Mouse (Mus musculus): ENCODE data around the gene Myadml2. TPM values are rescaled to one million over a fixed set of nuclear protein-coding genes. Genes with fewer than 3 reads are reported as not detected.

Gene Myadml2
- polyA plus RNA-seq, 1 experiment from 2014 or later = not detected

- Histone ChIP-seq H3K9ac (ENCODE audit: low read length) (no peak overlapping the region), H3K27me3 (replicated peaks; ENCODE audit: control insufficient read depth, insufficient read depth, low read length) (peaks cover 63% of the 10 kb centered on the region), H3K36me3 (ENCODE audit: control insufficient read depth, insufficient read depth, low read length) (no peaks in the 10 kb centered on the region), H3K4me3 (ENCODE audit: low read depth, low read length) (no peak overlapping the region), H3K9me3 (ENCODE audit: control insufficient read depth, low read length) (no peaks in the 10 kb centered on the region), H3K4me1 (replicated peaks; ENCODE audit: control insufficient read depth, insufficient read depth, low read length) (peaks cover 9% of the 10 kb centered on the region), H3K27ac (ENCODE audit: low read depth) (no peak overlapping the region), H3K4me2 (ENCODE audit: low read length) (no peak overlapping the region)
- no peak for ATAC-seq (replicated peaks; ENCODE audit: low FRiP score, low TSS enrichment, low read depth)
- peak; percentile 86 for DNase-seq (ENCODE audit: low spot score)
- WGBS = 3% methylated on average over 24 of the region's 24 CpGs
These were observed 11.0 kb upstream of the Myadml2 start for GRCm38 (mm10) chr11:120658876-120659410.

GRCm38 (mm10) chr11:120657301-120657700 lies 9.3 kb upstream of the Myadml2 start:
- peaks cover 9% of the 10 kb centered on the region for H3K4me1 ChIP-seq (replicated peaks; ENCODE audit: control insufficient read depth, insufficient read depth, low read length)
- no peak overlapping the region for H3K9ac ChIP-seq (ENCODE audit: low read length)
- no peaks in the 10 kb centered on the region for H3K36me3 ChIP-seq (ENCODE audit: control insufficient read depth, insufficient read depth, low read length)
- no peak for ATAC-seq (replicated peaks; ENCODE audit: low FRiP score, low TSS enrichment, low read depth)
- WGBS = 83% methylated on average over 4 of the region's 4 CpGs
- H3K4me3 ChIP-seq (ENCODE audit: low read depth, low read length) = no peak overlapping the region
- H3K27ac ChIP-seq (ENCODE audit: low read depth) = no peak overlapping the region
- no peak overlapping the region for H3K4me2 ChIP-seq (ENCODE audit: low read length)
- H3K27me3 ChIP-seq (replicated peaks; ENCODE audit: control insufficient read depth, insufficient read depth, low read length) = peaks cover 50% of the 10 kb centered on the region
- no peak for DNase-seq (ENCODE audit: low spot score)
- H3K9me3 ChIP-seq (ENCODE audit: control insufficient read depth, low read length) = no peaks in the 10 kb centered on the region

- no peak overlapping the region for H3K4me2 ChIP-seq (ENCODE audit: low read length)
- H3K9ac ChIP-seq (ENCODE audit: low read length) = no peak overlapping the region
- H3K9me3 ChIP-seq (ENCODE audit: control insufficient read depth, low read length) = no peaks in the 10 kb centered on the region
- no peak overlapping the region for H3K4me3 ChIP-seq (ENCODE audit: low read depth, low read length)
- H3K27ac ChIP-seq (ENCODE audit: low read depth) = no peak overlapping the region
- 70% methylated on average over 3 of the region's 3 CpGs for WGBS
- peaks cover 25% of the 10 kb centered on the region for H3K27me3 ChIP-seq (replicated peaks; ENCODE audit: control insufficient read depth, insufficient read depth, low read length)
- H3K36me3 ChIP-seq (ENCODE audit: control insufficient read depth, insufficient read depth, low read length) = no peaks in the 10 kb centered on the region
- no peaks in the 10 kb centered on the region for H3K4me1 ChIP-seq (replicated peaks; ENCODE audit: control insufficient read depth, insufficient read depth, low read length)
- ATAC-seq (replicated peaks; ENCODE audit: low FRiP score, low TSS enrichment, low read depth) (no peak), DNase-seq (ENCODE audit: low spot score) (no peak)
These were observed 6.8 kb upstream of the Myadml2 start for GRCm38 (mm10) chr11:120654741-120655140.

DNA sequence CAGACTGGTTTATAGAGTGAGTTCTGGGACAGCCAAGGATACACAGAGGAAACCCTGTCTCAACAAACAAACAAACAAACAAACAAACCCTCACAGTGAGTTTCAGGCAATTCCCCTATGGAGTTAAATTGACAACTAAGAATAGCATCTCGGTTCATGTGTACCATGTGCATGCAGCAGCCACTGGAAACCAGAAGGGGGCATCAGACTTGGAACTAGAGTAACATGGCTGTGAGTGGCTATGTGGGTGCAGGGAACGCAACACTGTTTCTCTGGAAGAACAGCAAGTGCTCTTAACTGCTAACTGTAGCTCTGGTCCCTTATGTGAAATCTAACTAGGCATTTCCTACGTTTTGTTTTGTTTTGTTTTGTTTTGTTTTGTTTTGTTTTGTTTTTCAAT lies 3.9 kb upstream of the Myadml2 start:
- ATAC-seq (replicated peaks; ENCODE audit: low FRiP score, low TSS enrichment, low read depth) (no peak), DNase-seq (ENCODE audit: low spot score) (no peak)
- Histone ChIP-seq H3K27me3 (replicated peaks; ENCODE audit: control insufficient read depth, insufficient read depth, low read length) (no peaks in the 10 kb centered on the region; the same call in 1 of the 2 replicates), H3K36me3 (ENCODE audit: control insufficient read depth, insufficient read depth, low read length) (no peaks in the 10 kb centered on the region), H3K27ac (ENCODE audit: low read depth) (no peak overlapping the region), H3K9me3 (ENCODE audit: control insufficient read depth, low read length) (no peaks in the 10 kb centered on the region), H3K4me3 (ENCODE audit: low read depth, low read length) (no peak overlapping the region), H3K9ac (ENCODE audit: low read length) (no peak overlapping the region), H3K4me2 (ENCODE audit: low read length) (no peak overlapping the region), H3K4me1 (replicated peaks; ENCODE audit: control insufficient read depth, insufficient read depth, low read length) (0 out of 2 replicates have a peak, but pooled peaks cover 5% of the 10 kb centered on the region)
- 71% methylated on average over 3 of the region's 3 CpGs for WGBS

DNA sequence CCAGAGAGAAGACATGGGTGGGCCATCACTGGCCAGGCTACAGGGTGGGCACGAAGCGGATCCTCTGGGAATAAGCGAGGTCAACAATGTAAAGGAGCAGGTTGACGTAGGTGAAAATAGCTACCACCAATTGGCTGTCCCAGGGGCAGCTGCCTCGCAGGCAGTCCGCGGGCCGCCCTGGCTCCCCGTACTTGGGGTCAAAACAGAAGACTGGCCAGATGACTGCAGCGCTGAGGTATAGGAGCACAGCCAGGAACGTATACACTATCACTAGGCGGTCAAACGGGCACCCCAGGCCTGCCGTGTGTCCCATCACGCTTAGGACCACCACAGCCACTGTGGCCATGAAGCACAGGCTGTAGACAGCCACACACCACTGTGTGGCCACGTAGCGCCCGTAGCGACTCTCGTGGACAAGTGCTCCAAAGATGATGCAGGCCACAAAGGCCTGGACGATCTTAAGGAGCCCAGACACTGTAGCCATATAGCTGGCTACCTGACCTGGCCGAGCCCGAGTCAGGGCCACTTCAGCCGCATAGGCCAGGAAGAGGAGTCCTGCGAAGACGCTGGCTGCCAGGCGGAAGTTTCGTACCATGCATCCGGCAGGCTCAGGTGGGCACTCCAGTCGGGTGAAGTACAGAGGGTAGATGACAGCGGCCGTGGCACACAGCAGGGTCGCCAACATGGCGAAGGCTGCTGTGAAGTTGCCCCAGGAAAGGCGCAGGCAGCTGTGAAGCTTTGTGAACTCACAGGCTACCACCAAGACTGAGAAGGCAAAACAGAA lies 719 bp downstream of the Myadml2 start:
- Histone ChIP-seq H3K27me3 (replicated peaks; ENCODE audit: control insufficient read depth, insufficient read depth, low read length) (no peaks in the 10 kb centered on the region), H3K9me3 (ENCODE audit: control insufficient read depth, low read length) (no peaks in the 10 kb centered on the region), H3K4me2 (ENCODE audit: low read length) (no peak overlapping the region), H3K4me3 (ENCODE audit: low read depth, low read length) (no peak overlapping the region), H3K9ac (ENCODE audit: low read length) (no peak overlapping the region), H3K27ac (ENCODE audit: low read depth) (no peak overlapping the region), H3K36me3 (ENCODE audit: control insufficient read depth, insufficient read depth, low read length) (no peaks in the 10 kb centered on the region), H3K4me1 (replicated peaks; ENCODE audit: control insufficient read depth, insufficient read depth, low read length) (peaks cover 9% of the 10 kb centered on the region)
- ATAC-seq (replicated peaks; ENCODE audit: low FRiP score, low TSS enrichment, low read depth) (no peak), DNase-seq (ENCODE audit: low spot score) (no peak)
- 75% methylated on average over 35 of the region's 35 CpGs for WGBS

- Histone ChIP-seq H3K4me2 (ENCODE audit: low read length) (peak within 1 kb of the TSS; percentile 74), H3K27me3 (replicated peaks; ENCODE audit: control insufficient read depth, insufficient read depth, low read length) (no peaks in the 10 kb centered on the region), H3K4me3 (ENCODE audit: low read depth, low read length) (peak within 1 kb of the TSS; percentile 49), H3K9ac (ENCODE audit: low read length) (peak within 1 kb of the TSS; percentile 52), H3K36me3 (ENCODE audit: control insufficient read depth, insufficient read depth, low read length) (no peaks in the 10 kb centered on the region), H3K9me3 (ENCODE audit: control insufficient read depth, low read length) (no peaks in the 10 kb centered on the region), H3K4me1 (replicated peaks; ENCODE audit: control insufficient read depth, insufficient read depth, low read length) (peaks cover 9% of the 10 kb centered on the region), H3K27ac (ENCODE audit: low read depth) (no peak within 1 kb of the TSS)
- 0% methylated on average over 15 of the region's 15 CpGs for WGBS
- ATAC-seq (replicated peaks; ENCODE audit: low FRiP score, low TSS enrichment, low read depth) = peak; percentile 99
- peak; percentile 95 for DNase-seq (ENCODE audit: low spot score)
These were observed 4.4 kb downstream of the Myadml2 start, which contains the start of gene Pycr1 for GRCm38 (mm10) chr11:120643601-120643987. Pycr1 (minus strand) TSS chr11:120643769.

- Histone ChIP-seq H3K4me3 (ENCODE audit: low read depth, low read length) (peak overlapping the region; percentile 49), H3K27me3 (replicated peaks; ENCODE audit: control insufficient read depth, insufficient read depth, low read length) (no peaks in the 10 kb centered on the region), H3K9me3 (ENCODE audit: control insufficient read depth, low read length) (no peaks in the 10 kb centered on the region), H3K27ac (ENCODE audit: low read depth) (no peak overlapping the region), H3K4me1 (replicated peaks; ENCODE audit: control insufficient read depth, insufficient read depth, low read length) (peaks cover 7% of the 10 kb centered on the region), H3K36me3 (ENCODE audit: control insufficient read depth, insufficient read depth, low read length) (no peaks in the 10 kb centered on the region), H3K9ac (ENCODE audit: low read length) (peak overlapping the region; percentile 52), H3K4me2 (ENCODE audit: low read length) (peak overlapping the region; percentile 74)
- ATAC-seq (replicated peaks; ENCODE audit: low FRiP score, low TSS enrichment, low read depth) = peak; percentile 40
- under 1% methylated on average over 18 of the region's 18 CpGs for WGBS
- DNase-seq (ENCODE audit: low spot score) = no peak
These were observed 4.9 kb downstream of the Myadml2 start for GRCm38 (mm10) chr11:120642939-120643600.

GRCm38 (mm10) chr11:120641869-120642268 lies 6.1 kb downstream of the Myadml2 start:
- WGBS = 82% methylated on average over 8 of the region's 8 CpGs
- no peak overlapping the region for H3K9ac ChIP-seq (ENCODE audit: low read length)
- H3K4me2 ChIP-seq (ENCODE audit: low read length) = no peak overlapping the region

More at GRCm38 (mm10) chr11:120641869-120642268, 6.1 kb downstream of the Myadml2 start:
- Histone ChIP-seq H3K4me3 (ENCODE audit: low read depth, low read length) (no peak overlapping the region), H3K9me3 (ENCODE audit: control insufficient read depth, low read length) (no peaks in the 10 kb centered on the region), H3K27ac (ENCODE audit: low read depth) (no peak overlapping the region), H3K36me3 (ENCODE audit: control insufficient read depth, insufficient read depth, low read length) (no peaks in the 10 kb centered on the region), H3K27me3 (replicated peaks; ENCODE audit: control insufficient read depth, insufficient read depth, low read length) (no peaks in the 10 kb centered on the region), H3K4me1 (replicated peaks; ENCODE audit: control insufficient read depth, insufficient read depth, low read length) (peaks cover 4% of the 10 kb centered on the region)
- ATAC-seq (replicated peaks; ENCODE audit: low FRiP score, low TSS enrichment, low read depth) (no peak), DNase-seq (ENCODE audit: low spot score) (no peak)
